Mouse (Mus musculus) adrenal gland, adult 8-10 months (tissue): ENCODE results near the gene Pi16. TPM values are rescaled to one million over a fixed set of nuclear protein-coding genes. Genes with fewer than 3 reads are reported as not detected.
A peak's percentile ranks its signal among the peaks of the same experiment; 100 is the strongest.
"Not testable (repeated sequence)": the region's sequence is repeated elsewhere in the genome, so short reads cannot be mapped to it uniquely, and the experiment has no call there.

Source experiments
- DNase-seq: peaks from one replicate; pipeline ENCODE4 v3.0.0; 2022
- total RNA-seq, 4 experiments: library from RNA; stranded (reverse); gene quantifications; 2 replicates each; pipeline ENCODE4 v1.2.4; 2022

Gene Pi16
- total RNA-seq: 10 to 100 TPM in 3 of 4 experiments, 1 to 10 TPM in 1; 9.0 to 16.7 (median 14.0) TPM

DNA sequence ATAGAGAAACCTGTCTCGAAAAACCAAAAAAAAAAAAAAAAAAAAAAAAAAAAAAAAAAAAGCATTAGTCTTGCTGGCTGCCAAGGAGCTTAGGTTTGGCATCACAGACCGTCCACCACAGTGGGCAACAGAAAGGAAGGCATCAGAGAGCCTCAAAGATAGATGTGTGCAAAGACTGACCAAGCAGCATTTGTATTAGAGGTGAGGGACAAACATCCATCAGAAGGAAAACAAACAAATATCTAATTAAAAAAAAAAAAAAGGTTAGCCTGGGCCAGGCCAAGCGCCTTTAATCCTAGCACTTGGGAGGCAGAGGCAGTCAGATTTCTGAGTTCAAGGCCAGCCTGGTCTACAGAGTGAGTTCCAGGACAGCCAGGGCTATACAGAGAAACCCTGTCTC is at the start of gene Pi16:
Gene Pi16 (plus strand): TSS at position 301 of the 400 bp plus-strand sequence.
- not testable (repeated sequence) for DNase-seq

DNA sequence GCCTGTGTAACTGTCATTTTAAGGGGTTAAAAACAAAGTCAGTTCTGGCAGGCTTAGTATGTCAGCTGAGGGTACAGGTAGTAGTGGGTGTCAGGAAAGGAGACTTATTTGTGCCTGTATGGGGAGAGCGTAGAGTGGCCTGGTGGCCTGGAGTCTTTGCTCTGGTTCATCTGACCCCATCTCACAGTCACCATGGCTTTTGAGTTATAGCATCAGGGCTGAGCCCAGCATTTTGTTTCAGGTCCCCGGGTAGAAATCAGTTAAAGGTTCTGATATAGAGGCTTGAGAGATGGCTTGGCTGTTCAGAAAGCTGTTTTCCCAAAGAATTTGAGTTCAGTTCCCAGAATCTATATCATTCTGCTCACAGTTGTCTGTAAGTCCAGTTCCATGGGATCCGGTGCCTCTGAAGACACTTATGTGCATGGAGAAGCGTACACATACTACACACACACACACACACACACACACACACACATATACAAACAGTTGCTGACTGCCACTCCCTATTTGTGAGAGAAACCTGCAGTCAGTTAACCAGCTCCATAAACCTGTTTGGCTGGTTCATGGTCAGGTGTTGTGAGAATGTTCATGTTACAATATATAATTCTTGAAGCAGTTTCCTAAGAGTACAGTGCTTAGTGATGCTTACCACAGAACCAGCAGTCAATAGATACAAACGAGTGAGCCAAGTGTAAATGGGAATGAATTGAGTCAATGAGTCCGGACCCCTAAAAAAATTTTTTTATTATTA is 49.4 kb upstream of the Pi16 start:
- DNase-seq: no peak

DNA sequence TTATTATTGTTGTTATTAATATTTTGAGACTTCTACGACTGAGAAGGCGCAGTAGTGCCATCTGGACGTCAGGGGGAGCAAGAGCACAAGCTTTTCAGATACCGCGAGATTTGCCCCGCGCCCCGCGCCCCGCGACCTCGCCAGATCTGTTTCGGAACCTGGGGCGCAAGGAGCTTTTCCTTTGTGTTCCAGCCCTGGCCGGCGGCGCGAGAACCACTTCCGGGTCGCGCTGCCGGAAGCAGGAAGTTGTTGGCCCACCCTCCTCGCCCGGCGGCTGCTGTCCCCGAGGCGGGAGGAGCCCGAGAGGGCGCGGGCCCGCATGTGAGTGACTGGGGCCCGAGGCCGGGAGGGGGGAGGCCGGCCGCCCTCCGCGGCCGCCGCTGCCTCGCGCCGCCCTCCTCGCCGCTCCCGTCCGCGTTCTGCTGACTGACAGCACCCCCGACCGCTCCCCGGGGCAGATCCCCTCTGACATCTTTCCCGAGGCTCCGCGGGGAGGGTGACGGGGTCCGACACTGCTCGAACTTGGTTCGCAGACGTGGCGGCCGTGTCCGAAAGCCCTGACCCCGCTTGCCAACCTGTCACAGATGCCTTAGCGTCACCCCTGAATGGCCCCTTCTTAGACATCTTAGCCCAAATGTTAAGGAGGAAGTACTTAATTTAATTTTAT is 48.7 kb upstream of the Pi16 start, which contains the start of gene BC004004:
Gene BC004004 (plus strand): TSS at position 107 of the 667 bp plus-strand sequence.
- peak; percentile 95 for DNase-seq

DNA sequence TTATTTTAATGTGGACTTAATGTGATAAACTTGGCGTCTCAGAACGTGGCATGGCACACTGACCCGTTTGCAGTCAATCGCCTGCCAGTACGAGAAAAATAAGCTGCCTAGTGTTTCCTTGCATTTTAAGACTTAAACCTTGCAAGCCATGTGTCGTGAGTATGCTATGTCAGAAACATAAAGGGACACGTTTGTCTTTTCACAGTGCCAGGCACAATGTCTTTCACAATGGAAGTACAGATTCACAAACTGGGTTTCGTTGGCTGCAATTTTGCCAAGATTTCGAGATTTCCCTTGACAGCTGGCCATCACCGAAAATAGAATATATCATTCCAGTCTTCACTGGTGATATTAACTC is 48.2 kb upstream of the Pi16 start:
- DNase-seq: no peak

DNA sequence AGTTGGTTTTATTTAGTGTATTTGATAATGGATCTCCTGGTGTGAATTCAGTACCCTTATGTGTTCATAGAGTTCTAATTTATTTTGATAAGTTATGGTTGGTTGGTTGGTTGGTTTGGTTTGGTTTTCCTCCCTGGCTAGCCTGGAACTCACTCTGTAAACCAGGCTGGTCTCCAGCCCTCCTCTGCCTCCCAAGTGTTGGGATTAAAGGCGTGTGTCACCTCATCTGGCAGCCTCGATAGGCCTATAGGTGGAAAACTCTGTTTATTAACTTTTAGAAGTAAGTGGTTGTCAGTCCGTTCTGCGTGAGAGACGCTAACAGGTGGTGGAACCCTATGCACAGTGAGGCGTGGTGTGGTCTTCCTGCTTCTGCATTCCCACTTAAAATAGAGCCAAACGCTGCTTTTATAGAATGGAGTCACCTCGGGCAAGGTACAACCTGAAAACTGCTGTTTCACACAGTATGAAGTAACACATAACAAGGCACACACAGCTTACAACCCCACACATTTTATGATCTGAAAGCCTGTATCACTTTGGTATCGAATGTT is 47.3 kb upstream of the Pi16 start:
- no peak for DNase-seq

DNA sequence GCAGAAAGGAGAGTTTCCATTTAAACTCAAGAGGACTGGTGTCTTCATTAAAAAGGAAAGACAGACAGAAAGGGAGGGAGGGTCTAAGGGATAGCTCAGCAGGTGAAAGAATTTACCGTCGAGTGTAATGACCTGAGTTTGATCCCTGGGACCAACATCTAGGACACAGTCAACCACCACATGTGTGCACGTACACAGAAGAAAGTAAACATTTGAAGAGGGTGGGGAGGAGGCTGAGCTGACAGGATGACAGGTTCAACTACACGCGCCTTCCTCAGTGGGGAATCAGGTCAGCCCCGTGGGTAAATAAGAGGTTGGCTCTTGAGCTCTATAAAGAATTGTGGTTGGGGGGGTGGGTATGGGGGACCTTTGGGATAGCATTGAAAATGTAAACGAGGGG is 44.3 kb upstream of the Pi16 start:
- no peak for DNase-seq

DNA sequence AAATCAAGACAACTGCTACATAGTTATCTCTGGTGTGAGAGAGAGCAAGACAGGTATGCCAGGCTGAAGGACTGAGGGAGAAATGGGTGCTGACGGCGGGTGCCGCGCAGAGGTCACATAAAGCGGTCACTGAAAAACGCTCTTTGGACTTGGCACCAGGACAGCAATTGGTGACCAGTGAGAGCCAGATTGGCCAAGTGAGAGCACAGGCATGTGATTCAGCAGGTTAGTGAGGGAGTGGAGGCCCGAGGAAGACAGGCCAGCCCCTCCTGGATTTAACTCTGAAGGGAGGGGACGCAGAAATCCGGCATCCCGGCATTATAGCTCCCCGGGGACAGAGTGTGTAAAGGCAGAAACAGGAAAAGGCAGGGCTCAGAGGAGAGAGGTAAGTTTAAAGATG is 43.6 kb upstream of the Pi16 start:
- no peak for DNase-seq

DNA sequence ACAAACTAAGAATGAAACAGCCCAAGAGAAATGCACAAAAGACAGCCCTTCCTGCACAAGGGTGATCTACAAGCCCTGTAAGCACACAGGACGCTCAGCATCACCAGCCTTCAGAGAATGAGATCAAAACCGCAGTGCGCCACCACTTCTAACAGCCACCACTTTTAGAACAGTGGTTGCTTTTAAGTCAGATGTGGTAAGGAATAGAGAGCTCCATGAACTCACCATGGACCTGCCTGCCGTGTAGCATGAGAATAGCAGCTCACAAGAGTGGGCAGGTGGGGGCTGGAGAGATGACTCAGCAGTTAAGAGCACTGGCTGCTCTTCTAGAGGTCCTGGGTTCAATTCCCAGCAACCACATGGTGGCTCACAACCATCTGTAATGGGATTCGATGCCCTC is 37.1 kb upstream of the Pi16 start:
- DNase-seq: no peak

DNA sequence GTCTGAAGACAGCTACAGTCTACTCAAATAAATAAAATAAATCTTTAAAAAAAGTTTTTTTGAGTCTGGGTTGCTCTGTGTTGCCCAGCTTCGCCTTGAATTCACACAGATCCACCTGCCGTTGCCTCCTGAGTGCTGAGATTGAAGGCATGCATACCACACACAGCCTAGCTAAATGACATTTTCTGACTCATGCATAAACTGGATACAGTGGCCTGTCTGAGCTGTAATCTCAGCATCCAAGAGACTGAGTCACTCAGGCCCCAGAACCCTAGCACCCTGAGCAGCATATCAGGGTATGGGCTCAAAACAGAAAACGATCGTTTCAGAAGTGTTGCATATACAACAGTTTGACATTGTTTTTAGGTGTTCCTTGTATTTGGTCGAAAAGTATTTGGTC is 35.9 kb upstream of the Pi16 start:
- no peak for DNase-seq

DNA sequence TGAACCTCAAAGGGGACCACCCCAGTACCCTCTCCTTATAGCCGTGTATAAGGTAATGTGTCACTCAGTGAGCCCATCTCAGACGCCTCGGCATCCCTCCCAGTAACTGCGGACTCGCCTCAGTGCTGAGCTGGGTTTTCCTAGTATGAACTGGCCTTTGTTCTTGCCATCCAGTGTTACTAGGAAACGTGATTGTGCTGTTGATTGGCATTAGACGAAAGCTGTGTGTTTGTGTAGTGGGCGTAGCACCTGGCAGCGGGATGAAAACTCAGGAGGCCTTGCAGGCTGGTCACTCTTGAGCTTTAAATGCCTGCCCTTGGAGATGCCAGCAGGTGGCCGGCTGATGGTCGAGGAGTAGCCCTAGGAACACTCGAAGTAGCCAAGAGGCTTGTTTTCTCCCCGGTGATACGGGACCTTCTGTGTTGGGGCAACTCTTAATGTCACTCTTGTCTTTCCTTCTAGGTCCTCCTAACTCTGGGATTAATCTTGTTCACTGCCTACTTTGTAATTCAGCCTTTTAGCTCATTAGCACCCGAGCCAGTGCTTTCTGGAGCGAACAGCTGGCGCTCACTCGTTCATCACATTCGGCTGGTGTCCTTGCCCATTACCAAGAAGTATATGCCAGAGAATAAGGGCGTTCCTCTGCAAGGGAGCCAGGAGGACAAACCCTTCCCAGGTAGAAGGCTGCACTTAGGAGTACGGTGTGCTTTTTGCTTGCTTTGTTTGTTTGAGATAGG is 35.1 kb upstream of the Pi16 start:
- no peak for DNase-seq

DNA sequence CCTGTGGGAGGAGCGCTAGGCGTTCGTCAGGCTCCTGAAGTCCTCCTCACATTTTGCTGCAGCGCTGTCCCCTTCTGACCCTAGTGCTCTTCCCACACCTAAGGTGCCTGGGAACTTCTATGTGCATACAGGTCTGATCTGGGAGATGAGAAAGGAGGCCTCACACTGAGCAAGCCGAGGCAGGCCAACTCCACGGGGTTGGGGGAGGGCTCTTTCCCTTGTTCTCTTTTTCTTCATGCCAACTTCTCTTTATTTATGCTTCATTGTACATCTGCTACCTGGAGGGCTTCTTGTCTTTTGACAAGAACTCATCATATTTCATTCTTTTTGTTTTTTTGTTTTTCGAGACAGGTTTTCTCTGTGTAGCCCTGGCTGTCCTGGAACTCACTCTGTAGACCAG is 25.7 kb upstream of the Pi16 start:
- DNase-seq: no peak

DNA sequence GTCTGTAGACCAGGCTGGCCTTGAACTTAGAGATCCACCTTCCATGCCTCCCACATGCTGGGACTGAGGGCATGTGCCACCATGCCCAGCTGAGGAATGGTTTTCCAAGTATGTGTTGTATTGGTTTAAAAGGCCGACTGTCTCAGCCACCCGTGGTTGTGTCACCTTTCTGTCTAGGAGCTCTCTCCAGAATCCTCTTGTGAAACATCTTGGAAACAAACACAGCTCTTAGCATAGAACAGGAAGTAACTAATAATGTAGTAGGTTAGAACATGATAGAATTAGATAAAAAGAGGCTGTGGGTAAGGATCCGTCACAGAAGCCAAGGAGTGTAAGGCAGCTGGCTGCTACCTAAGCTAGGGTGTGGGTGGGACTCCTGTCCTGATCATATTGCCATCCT is 24.5 kb upstream of the Pi16 start:
- no peak for DNase-seq

DNA sequence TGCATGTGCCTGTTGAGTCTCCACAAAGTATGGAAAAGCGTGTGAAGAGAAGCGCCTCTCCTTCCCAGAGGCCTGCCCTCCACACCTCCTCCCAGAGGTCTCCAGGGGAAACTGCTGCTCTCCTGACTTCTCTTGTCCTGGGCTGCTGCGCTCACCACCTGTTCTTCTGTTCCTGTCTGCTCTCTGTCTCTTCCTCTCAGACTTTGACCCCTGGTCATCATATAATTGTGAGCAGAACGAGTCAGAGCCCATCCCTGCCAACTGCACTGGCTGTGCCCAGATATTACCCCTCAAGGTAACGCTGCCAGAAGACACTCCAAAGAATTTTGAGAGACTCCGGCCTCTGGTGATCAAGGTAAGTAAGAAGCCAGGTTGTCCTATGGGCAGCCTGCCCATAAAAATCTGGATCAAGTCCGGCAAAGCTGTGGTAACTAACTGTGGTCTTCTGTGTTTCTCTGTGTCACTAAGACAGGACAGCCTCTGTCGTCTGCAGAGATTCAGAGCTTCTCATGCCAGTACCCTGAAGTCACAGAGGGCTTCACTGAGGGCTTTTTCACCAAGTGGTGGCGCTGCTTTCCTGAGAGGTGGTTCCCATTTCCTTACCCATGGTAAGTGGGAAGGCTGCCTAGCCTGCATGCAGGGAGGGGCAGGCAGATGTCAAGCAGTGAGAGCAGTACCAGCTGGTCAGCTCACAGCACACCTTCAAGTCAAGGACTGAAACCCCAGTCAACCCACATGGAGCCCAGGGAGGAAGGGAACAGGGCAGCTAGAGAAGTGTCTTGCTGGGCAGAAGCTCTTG is 23.5 kb upstream of the Pi16 start:
- no peak for DNase-seq

DNA sequence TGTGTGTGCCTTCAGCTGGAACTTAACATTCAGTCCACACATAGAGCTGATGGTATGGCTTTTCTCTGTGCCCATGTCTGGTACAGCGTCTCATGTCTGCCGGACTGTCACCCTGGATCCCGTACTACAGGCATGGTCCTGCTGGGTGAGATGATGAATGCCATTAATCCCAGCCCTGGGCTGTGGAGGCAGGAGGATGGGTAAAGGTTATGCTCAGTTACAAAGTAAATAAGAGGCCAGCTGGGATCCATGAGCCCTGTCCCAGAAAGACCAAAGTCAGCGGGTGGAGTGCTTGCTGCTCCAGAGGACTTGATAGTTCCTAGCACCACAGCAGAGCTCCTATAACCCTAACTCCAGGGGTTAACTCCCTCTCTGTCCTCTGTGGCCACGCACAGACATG is 21.6 kb upstream of the Pi16 start:
- no peak for DNase-seq

DNA sequence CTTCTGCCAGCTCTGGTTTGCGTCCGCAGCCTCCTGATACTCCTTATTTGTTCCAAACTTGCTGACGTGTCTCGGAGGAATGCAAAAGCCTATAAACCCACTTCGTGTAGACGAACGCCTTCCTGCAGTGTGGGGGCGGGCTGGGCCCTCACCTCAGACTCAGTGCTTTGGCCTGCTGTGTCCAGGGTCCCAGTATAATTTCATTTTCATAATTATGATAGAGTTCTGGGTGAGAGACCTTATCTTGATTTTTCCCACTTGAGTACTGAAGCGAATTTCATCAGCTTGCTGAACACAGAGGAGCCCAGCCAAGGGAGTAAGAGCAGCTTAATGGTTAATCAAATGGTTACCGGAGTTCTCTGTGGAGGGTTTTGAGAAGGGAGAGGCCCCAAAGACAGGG is 20.2 kb upstream of the Pi16 start:
- DNase-seq: no peak

DNA sequence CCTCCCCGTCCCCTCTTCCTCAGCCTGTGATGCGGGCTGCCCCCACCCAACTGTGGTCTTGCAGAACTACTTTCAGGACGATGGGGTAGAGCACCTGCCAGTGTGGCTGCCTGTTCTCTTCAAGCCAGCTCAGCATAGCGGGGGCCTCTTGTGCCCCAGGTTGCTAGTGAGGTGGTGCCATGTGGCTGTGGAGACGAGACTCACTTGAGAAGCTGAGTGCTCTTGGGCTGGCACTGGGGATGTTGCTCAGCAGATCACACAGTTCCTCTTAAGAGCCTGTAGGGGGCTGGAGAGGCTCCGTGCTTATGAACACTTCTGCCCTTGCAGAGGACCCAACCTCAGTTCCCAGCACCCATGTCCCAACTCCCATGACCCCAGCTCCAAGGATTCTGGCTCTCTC is 19.7 kb upstream of the Pi16 start:
- no peak for DNase-seq

DNA sequence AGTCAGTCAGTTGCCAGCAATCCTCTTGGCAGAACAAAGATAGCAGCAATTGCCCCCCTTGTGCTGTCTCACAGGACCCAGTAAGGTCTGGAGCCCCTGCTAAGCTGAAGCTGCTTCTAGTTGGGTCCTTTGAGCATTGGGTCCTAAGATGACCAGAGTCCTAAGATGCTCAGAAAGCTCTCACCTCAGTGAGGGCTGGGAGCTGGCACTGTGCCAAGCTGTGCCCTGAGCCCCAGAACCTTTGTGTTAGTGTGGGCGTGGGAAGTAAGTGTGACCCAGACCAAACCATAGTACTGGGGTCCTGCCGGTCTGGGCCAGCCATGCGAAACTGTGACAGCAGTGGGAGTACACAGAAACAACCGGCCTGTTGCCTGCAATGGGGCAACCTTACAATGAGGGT is 18.2 kb upstream of the Pi16 start:
- no peak for DNase-seq

DNA sequence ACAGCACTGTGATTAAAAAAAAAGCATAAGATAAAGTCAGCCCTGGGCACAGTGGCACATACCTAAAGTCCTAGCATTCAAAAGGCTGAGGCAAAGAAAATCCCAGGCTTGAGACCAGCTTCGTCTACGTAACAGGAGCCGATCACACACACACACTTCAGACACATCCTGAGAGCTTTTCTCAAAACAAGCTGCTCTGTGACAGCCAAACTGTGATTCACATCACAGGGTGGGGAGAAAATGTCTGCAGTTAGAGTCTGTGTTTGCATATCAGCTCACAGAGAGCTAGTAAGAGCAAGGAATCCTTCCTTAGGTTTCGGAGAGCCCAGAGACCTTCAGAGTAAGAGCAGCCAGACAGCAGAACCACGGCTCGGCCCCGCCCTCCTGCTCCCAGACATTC is 16.6 kb upstream of the Pi16 start:
- DNase-seq: no peak

DNA sequence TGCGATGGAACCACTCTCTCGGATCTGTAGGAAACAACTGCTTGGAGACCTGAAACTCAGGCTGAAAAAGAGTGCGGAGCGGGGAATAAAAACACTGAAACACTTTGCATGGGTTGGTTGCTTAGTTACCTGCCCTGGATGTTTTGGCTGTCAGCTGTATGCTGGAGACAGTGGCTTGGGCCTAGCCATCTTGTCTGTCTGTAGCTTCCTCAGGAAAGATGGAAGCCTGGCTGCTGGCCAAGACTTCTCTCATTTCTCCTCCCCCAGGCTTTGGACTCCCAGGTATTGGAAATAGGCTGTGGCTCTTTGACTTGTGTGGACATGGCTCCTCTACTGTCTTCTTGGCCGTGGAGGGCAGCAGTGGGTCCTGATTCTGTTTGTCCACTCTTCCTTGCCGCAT is 16.1 kb upstream of the Pi16 start:
- DNase-seq: no peak

DNA sequence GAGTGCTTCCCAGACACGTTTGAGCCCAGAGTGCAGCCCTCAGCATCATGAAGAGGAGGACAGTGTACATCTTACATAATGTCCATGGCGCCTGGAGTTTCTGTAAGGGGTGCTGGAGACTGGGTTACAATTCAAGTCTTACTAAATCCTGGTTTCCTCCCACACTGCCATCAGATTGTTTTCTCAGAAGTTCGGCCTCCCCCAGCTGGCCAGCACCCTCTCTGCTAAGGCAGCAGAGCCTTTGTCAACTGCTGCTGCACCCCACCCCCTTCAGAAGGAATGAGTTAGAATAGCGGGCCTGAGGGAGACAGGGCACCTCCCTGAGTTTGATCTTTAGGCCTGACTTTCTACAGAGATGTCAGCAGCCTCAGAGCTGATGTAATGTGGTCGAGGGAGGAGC is 15.3 kb upstream of the Pi16 start:
- DNase-seq: no peak

DNA sequence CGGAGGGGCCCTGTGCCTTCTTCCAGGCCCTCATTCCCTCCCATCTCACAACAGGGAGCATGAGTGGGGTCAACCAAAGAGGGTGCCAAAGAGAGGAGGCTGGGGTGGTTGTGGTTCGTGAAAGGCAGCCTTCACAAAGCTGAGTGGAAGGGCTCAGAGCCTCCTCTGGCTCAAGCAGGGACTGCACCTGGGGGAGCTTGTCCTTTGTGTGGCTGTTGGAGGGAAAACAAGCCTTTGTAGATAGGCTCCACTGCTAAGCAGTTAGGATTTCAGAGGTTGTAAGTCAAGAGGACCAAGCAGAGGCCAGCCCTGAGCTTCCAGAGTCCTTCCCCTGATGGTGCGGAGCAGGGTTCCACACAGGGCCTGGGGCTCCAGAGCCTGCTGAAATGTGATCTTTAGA is 14.4 kb upstream of the Pi16 start:
- DNase-seq: no peak

DNA sequence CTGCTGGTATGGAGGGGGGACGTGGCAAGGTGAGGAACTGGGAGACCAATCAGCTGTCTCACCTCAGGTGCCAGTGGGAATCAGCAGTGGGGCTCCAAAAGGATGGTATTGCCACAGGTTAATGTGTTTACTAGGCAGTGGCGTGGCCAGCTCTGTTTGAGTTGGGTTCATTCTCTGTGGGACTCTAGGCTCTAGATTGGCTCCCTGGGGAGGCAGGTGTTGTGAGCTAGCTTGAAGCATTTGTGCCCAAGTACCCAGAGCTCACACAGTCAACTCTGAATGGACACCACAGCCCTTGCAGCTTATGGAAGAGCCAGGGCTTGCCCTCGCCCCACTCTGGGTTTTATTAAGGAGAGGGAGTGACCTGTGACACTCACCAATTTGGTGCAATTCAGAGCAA is 13.6 kb upstream of the Pi16 start:
- no peak for DNase-seq
